Mouse (Mus musculus): ENCODE measurements around the gene Gm10300.

GRCm38 (mm10) chr4:132076480-132077405 is 2.2 kb downstream of the Gm10300 start:
- TF ChIP-seq CEBPB (IDR thresholded peaks at IDR 0.05; ENCODE audit: low read depth) (no peak), CTCF (IDR thresholded peaks at IDR 0.05; ENCODE audit: control insufficient read depth, insufficient read depth, insufficient read length) (no peak)
